Mouse (Mus musculus) layer of hippocampus, postnatal 14 days (tissue): ENCODE results near the gene Olfr484. TPM values are rescaled to one million over a fixed set of nuclear protein-coding genes. Genes with fewer than 3 reads are reported as not detected.
"Not testable (repeated sequence)": the region's sequence is repeated elsewhere in the genome, so short reads cannot be mapped to it uniquely, and the experiment has no call there.

Source experiments
- DNase-seq, 2 experiments: peaks; one replicate each; pipeline ENCODE4 v3.0.0; 2021 to 2022; ENCODE audit warnings: low spot score in 2 of 2, mixed read lengths in 1 of 2
- long read RNA-seq, 2 experiments: library from polyadenylated mRNA; stranded (forward); transcript quantifications; one replicate each; pipeline ENCODE4 v2.0.0; 2021
- total RNA-seq, 2 experiments: library from RNA; stranded (reverse); gene quantifications; 2 replicates each; pipeline ENCODE4 v1.2.3; 2021

The Olfr484 gene
- not detected for total RNA-seq
- long read RNA-seq, experiment 1: 0 reads
- long read RNA-seq, experiment 2: 0 reads

DNA sequence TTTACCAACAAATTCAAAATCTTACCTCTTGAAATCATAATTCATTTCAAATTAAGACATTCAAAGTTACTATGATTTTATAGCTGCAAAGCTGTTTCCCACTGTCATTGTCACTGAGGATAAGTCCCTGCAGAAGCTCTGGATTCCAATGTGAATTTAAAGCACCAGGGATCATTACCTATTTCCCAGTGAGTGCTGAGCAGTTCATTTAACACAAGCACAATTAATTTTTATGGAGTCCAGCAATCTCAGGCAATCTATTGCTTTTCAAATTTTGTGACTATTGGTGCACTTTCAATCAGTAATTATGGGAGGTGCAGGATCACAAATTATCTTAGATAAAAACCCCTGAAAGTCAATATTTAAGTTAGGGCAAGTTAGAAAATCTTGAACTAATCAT lies at the start of gene Olfr484:
TSS of gene Olfr484 (minus strand) at position 101 of the 400 bp plus-strand sequence.
- no peak for DNase-seq

DNA sequence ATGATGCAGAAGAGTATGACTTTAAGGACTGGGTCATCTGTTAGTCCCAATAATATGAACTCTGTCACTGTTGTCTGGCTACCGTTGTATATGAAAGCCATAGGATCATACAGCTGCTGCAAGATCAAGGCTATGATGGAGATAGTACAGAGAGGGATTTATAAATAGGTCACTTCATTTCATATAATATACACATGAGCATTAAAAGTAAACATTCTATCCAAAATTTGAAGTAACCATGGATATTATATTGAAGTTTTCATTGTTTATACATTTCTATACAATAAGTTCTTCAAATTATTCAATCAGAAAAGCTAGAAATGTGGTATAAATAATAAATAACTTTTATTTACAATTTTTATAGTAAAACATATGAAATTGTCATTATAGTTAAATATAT lies 45.4 kb upstream of the Olfr484 start, which contains the start of gene Olfr486:
TSS of gene Olfr486 (minus strand) at position 101 of the 400 bp plus-strand sequence.
- not testable (repeated sequence) for DNase-seq

DNA sequence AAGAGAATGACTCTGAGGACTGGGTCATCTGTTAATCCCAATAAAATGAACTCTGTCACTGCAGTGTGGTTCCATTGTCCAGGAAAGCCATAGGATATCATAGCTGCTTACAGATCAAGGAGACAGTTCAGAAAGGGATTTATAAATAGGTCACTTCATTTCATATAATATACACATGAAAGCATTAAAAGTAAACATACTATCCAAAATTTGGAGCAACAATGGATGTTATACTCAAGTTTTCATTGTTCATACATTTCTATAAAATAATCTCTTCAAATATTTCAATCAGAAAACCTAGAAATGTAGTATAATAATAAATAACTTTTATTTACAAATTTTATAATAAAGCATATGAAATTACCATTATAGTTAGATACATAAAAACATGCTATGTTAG lies 32.5 kb upstream of the Olfr484 start, which contains the start of gene Olfr485:
TSS of gene Olfr485 (minus strand) at position 101 of the 400 bp plus-strand sequence.
- no peak for DNase-seq

DNA sequence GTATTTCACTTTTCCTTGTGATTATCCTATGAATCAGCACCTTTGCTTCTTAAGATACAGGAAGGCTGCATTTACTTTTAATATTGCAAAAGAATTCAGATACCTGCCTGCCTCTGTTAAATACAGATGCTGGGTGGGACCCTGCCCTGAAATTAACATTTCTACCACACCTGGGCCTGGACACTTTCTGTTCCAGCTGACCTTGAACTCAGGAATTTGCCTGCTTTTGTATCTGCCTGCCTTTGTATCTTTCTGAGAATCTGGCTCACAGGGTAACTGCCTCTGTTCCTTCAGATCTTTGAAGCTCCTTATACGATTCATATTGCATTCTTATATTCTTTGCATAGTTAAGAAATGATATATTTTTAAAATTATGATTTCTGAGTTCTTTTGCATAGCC lies 5.8 kb downstream of the Olfr484 start:
- DNase-seq: no peak

GRCm38 (mm10) chr7:108120681-108121080 lies 6.6 kb downstream of the Olfr484 start:
- no peak for DNase-seq

GRCm38 (mm10) chr7:108100549-108100948 lies 26.7 kb downstream of the Olfr484 start, which contains the start of gene Olfr483:
Gene Olfr483 (plus strand): TSS chr7:108100849.
- no peak for DNase-seq

DNA sequence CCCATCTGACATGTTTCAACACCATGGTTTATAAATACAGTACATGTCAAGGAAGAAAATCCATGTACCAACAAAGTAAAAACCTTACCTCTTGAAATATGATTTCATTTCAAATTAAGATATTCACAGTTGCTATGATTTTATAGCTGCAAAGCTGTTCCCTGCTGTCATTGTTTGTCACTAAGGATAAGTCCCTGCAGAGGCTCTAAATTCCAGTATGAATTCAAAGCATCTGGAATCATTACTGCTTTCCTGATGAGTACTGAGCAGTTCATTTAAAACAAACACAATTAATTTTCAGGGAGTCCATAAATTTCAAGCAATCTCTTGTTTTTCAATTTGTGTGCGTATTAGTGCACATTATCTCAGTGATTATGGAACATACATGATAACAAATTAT lies 29.8 kb downstream of the Olfr484 start, which contains the start of gene Olfr482:
TSS of gene Olfr482 (minus strand) at position 101 of the 400 bp plus-strand sequence.
- no peak for DNase-seq

- DNase-seq: no peak
These were observed 47.7 kb downstream of the Olfr484 start, which contains the start of gene Olfr481 for GRCm38 (mm10) chr7:108079555-108079954. Gene Olfr481 (plus strand): TSS chr7:108079855.

Other genes starting within 250 kb of the Olfr484 start
- not detected for gene Olfr472, start 229.5 kb downstream of the Olfr484 start, total RNA-seq
- not detected for gene Olfr473, start 197.0 kb downstream of the Olfr484 start, total RNA-seq
- gene Olfr474, start 172.8 kb downstream of the Olfr484 start, total RNA-seq: not detected
- gene Olfr476, start 162.6 kb downstream of the Olfr484 start, total RNA-seq: not detected
- gene Olfr477, start 140.8 kb downstream of the Olfr484 start, total RNA-seq: not detected
- not detected for gene Olfr478, start 93.5 kb downstream of the Olfr484 start, total RNA-seq
- not detected for gene Olfr479, start 76.8 kb downstream of the Olfr484 start, total RNA-seq
- gene Olfr480, start 60.1 kb downstream of the Olfr484 start, total RNA-seq: not detected
- gene Olfr481, start 47.6 kb downstream of the Olfr484 start, total RNA-seq: not detected
- gene Olfr482, start 29.9 kb downstream of the Olfr484 start, total RNA-seq: 1 to 10 TPM; 1.9 to 2.2 TPM
- not detected for gene Olfr483, start 26.6 kb downstream of the Olfr484 start, total RNA-seq
- not detected for gene Olfr485, start 32.4 kb upstream of the Olfr484 start, total RNA-seq
- not detected for gene Olfr486, start 45.3 kb upstream of the Olfr484 start, total RNA-seq
- not detected for gene Olfr487, start 87.2 kb upstream of the Olfr484 start, total RNA-seq
- gene Olfr488, start 130.9 kb upstream of the Olfr484 start, total RNA-seq: not detected
- not detected for gene Olfr490, start 161.5 kb upstream of the Olfr484 start, total RNA-seq
- gene Olfr491, start 186.0 kb upstream of the Olfr484 start, total RNA-seq: not detected
- not detected for gene Olfr492, start 196.2 kb upstream of the Olfr484 start, total RNA-seq
- gene Olfr493, start 219.5 kb upstream of the Olfr484 start, total RNA-seq: not detected
- not detected for gene Olfr494, start 237.9 kb upstream of the Olfr484 start, total RNA-seq